Mouse (Mus musculus): ENCODE data around the gene Ubr2.

Gene Ubr2

DNA sequence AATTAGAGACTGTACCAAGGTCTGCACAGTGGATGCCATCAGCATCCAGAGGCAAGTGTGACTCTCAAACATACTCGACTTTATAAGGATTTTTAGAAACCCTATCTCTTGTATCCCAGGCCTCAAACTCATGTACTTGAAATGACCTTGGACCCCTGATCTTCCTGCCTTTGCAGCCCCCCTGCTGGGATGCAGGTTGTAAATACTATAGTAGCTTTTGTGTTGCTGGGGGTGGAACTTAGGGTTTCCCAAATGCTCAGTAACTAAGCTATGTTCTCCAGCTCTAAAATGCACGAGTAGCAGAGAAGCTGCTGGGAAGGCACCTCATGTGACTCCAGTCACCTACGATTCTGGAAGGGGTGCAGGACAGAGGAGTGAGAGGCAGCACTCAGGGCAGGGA lies 83.4 kb downstream of the Ubr2 start:
- DNase-seq (ENCODE audit: extremely low spot score): no peak

DNA sequence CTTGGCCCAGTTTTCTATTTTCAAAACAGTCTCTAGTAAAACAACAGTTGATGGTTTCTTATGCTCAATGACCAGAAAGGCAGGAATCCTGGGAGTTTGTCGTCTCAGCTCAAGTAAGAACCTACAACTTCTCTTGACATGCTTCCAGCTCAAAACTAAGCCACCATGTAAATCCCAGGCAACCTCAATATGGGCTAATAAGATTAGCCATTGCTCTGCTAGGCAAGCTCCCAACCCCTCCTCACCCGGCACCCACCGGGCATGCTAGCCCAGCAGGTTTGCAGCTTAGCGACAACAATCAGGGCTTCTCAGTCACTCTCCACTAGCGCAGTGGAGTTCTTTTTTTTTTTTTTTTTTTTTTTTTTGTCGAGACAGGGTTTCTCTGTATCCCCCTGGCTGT lies 84.2 kb downstream of the Ubr2 start:
- DNase-seq (ENCODE audit: extremely low spot score): no peak

DNA sequence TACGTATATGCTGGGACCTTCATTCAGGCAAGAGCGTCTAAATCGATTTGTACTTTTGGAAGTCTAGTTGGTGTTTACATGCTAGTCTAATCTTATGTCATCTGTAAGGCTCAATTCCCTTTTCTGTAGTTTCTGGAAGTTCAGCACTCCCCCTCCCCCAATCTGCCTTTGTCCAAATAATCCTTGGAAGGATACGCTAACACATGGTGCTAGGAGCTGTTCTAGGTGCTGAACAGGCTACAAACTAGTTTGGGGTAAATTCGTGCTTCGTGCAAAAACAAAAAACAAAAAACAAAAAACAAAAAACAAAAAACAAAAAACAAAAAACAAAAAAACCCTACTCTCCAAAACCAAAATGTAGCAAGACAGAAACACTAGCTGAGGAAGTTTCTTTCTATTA lies 89.5 kb downstream of the Ubr2 start:
- peak; percentile 36 for DNase-seq (ENCODE audit: extremely low spot score)

DNA sequence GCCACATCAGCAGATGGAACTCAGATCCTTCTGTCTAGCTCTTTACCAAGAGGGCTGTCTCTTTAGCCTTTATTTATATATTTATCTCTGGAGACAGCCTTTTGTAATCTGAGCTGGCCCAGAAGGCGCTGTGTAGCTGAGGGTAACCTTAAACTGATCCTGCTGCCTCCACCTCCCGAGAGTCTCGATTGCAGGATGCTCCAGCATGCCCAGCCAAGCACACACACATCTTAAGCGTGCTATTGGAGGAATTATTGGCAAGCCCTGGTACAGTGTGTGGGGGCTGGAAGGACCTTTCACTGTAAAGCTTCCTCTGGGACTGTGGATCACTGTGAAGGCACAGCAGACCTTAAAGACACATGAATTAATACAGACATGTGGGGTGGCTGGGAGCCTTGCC lies 91.4 kb downstream of the Ubr2 start:
- no peak for DNase-seq (ENCODE audit: extremely low spot score)

DNA sequence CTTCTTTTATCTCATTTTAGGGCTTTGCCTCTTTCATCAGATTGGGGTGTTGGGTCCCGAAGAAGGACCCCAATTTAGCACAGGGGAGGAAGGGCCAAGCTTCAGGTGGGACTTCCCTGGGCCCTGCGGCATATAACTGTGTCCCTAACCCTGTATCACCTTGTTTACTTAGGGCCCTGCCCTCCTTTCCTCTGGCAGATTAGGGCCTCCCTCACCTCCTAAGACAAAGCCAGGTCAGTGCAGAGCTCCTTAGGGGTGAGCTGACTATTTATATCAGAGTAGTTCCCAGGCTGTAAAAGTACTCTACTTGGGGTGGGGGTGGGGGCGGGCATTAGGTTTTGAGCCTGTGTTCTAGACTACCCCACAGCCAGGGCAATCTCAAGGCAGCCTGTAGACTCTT lies 95.2 kb downstream of the Ubr2 start:
- DNase-seq (ENCODE audit: extremely low spot score): no peak

DNA sequence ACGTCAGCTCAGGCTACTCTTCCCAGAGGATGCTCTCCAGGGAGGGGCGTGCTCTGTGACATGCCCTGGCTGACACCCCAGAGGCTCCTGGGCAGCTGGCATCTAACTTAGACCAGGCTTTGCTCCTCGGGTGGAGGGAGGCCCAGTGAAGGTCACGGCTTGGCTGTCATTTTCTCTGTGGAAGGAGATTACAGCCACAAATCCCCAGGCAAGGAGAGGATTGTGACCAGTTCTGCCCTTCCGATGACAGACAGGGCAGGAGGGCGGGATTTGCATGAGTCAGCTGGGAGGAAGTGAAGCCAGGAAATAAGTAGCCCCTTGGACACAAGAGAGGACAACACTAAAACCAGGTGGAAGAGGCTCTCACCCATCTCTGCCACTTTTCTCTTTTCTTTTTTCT lies 98.0 kb downstream of the Ubr2 start:
- DNase-seq (ENCODE audit: extremely low spot score): no peak

DNA sequence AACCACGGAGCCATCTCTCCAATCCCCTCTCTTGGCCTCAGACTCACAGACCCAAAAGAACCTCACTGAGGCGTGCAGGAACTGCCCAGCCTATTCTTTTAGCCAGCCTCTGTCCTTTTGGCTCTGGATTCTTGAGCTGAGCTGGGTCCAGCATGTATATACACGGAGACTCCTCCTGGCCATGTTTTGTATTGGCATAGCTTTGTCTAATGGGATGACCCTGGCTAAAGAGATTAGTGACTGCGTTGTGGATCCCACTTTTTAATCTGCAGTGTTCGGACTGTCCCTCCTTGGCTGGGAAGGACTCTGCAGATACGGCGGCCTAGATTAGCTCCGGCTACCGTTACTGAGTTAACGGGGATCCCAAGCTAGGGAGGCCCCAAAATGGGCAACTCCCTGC lies 100.2 kb downstream of the Ubr2 start, which contains the start of gene Prph2:
Gene Prph2 (plus strand): TSS at position 274 of the 400 bp plus-strand sequence.
- DNase-seq (ENCODE audit: extremely low spot score): no peak

DNA sequence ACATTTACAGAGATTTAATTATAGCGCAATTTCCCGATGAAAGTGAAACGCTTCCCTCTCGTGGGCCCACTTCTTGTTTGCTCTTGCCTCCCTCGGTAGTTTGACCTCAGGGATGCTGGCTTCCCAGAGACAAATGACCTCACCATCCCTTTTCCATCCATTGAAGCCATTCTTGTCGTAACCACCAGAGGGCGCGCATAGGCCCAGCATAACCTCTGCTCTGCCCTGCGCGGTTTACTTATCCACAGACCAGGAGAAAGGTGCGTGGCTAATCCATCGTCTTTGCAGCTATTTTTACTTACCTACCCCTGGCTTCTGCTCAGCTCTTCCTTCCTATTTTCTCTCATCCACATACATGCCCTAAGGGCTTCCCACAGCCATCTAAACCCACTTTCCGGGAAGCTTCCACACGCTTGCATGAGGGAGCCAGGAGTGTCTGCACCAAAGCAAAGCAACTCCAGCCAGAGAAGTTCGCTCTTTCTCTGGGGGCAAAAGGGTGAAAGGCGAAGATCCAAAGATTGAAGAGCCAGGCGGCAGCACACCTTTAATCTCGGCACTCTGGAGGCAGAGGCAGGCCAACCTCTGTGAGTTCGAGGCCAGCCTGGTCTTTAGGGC lies 106.4 kb downstream of the Ubr2 start:
- peak; percentile 85 for DNase-seq (ENCODE audit: extremely low spot score)

DNA sequence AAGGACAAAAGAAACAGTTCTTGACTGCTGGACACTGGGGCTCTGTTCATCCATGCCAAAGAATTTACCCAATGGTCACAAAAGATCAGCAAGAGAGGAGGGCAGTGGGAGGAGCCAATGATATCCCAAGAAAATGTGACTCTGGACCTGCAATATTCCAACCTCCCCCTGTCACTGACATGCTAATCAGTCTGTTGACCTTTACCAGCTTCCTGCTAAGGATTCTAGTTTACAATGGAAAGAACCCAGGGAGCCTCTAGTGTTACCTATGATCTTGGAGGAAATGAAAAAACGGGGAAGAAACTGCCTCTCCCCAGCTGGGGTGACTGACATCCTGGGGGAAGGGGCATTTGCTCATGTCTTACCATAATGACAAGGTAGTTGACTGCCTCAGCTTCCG lies 109.4 kb downstream of the Ubr2 start:
- no peak for DNase-seq (ENCODE audit: extremely low spot score)

DNA sequence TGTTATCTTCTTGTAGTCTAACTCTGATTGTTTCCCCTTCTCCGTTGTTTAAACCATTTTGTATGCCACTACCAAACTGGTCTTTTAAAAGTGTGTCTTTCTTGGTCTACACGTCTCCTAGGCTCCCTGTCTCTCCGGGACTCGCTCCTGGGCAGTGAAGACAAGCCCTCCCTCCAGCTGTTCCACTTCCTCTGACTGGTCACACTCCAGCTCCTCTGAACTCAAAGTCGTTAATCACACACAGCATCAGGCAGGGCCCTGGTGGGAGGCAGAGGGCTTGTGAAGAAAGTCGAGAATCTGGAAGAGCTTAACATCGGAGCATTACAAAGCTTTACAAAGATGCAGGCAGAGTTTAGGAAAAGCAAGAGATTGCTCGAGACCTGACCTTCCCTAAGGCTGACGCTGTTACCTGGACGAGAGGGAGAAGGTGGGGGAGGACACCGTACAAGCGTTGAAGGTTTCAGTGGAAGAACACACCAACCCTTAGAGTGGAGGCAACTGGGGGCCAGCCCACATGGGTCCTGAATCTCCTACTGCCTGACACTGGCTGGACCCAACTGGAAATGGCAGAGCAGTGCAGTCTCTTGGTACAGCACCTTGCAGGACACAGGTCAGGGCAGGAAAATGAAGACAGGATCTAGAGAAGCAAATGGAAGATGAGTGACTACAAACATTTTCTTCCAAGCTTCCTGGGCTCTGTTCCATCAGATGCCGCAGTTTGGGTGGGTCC lies 113.0 kb downstream of the Ubr2 start:
- DNase-seq (ENCODE audit: extremely low spot score): no peak

DNA sequence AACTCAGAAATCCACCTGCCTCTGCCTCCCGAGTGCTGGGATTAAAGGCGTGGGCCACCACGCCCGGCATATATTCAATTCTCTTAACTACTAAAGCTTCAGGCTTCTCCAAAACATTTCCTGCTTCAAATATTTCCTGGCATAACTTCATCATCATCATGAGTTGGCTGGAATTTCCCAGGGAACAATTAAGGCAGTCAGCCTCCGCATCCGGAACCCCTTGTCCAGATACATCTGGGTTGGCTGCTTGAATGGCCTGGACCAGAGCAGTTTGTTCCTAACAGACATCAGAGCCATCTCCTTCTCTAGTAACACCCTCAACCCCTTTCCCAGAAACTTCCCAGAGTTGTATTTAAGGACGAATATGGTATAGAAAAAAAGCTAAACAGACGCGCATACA lies 114.9 kb downstream of the Ubr2 start:
- no peak for DNase-seq (ENCODE audit: extremely low spot score)

DNA sequence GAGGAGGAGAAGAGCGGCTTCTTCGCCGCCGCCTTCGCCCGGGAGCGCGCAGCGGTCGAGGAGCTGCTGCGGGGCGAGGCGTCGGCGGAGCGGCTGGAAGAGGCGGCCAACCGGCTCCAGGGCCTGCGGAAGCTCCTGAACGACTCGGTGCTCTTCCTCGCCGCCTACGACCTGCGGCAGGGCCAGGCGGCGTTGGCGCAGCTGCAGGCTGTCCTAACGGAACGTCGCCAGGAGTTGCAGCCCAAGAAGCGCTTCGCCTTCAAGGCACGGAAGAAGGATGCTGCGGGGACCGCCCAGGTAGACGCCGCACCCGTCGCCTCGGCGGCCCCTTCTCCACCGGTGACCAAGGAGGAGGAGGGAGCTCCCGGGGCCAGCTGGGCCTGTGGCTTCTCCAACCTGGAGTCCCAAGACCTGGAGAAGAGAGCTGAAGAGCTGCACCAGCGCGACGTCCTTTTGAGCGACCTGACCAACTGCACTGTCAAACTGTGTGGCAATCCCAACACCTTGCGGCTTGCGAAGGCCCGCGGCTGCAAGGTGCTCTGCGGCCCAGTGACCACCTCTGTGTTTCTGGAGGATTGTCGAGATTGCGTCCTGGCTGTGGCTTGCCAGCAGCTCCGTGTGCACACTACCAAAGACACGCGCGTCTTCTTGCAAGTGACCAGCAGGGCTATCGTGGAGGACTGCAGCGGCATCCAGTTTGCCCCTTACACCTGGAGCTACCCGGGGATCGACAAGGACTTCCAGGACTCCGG lies 119.3 kb downstream of the Ubr2 start:
- no peak for DNase-seq (ENCODE audit: extremely low spot score)

DNA sequence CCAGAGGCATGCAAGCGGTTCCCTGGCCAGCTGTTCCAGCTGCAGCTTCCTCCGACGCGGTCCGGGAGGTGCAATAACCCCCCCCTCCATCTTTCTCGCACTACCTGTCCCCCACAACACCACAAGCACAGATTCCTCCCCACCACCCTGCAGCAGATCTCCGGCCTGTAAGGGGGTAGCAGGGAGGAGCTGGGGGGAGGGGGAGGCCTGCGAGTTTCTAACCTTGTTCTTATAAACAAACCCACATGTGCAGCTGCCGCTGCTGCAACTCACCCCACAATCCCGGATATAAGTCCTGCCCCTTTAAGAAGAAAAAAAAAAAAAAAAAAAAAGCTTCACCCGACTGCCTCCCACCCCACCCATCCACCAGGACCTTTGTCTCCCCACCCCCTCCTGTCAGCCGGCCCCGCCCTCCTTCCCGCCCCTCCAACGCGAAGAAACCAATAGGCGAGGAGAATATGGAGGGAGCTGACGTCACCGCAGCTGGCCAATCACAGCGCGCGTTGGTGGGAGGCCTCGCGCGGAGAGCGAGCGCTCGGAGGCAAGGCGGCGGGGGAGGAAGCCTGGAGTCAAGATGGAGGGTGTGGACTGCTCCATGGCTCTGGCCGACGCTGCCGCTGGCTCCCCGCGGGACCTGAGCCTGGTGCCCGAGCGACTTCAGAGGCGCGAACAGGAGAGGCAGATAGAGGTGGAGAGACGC lies 120.1 kb downstream of the Ubr2 start, which contains the start of gene Tbcc:
Gene Tbcc (plus strand): TSS at position 569 of the 700 bp plus-strand sequence.
- DNase-seq (ENCODE audit: extremely low spot score): peak; percentile 98

DNA sequence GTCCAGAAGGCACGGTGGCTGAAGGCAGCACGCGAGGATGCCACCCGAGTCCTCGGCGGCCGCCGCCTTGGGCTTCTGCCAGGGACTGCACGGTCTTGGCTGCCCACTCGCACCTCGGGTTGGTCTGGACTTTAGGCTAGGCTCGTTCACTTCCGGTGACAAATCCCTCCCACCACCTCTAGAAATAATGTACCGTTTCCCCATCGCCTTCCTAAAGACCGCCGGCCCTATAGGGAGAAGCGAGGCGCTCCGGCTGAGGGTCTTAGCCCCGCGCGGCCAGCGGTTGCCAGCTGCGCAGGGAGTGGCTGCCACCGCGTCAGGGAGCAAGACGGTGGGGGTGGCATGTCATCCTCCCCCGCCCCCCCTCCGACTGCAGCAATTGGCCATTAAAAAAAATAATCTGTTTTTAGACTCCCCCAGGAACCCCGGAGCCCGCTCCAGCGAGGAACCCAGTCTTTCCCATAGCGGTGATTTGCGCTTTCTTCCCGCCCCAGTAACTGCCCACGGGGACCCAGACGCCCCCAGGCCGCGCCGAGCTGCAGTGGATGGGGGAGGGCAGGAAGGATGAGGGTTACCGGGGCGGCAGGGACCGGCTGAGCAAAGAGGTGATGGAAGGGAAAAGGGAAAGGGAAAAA lies 120.8 kb downstream of the Ubr2 start:
- peak; percentile 79 for DNase-seq (ENCODE audit: extremely low spot score)

DNA sequence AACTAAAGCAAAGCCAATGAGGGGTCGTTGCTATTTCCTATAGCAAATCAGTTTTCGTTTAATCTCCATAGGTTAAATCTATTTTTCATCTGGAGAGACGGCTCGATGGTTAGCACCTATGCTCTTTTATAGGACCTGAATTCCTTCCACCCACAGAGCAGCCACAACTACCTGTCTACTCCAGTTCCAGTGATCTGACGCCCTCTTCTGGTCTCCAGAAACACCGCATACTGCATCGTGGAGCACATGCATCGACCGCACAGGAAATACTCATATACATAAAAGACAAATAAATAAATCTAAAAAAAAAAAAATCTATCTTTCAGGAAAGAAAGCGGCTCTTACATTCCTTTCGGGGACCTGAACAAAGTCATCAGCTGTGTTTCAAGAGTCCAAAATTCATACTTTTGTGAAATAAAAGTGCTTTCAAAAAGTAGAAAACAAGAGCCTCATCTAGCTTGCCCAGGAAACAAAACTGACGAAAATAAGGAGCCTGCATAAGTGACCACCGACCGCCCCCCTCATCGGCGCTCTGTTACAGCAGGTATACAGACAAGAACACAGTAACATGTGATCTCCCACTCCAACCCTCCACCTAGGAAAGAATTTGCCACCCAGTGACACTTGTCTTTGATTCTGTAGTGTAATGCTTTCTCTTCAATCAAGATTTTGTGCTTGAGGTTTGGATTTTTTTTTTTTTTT lies 121.7 kb downstream of the Ubr2 start:
- DNase-seq (ENCODE audit: extremely low spot score): no peak

DNA sequence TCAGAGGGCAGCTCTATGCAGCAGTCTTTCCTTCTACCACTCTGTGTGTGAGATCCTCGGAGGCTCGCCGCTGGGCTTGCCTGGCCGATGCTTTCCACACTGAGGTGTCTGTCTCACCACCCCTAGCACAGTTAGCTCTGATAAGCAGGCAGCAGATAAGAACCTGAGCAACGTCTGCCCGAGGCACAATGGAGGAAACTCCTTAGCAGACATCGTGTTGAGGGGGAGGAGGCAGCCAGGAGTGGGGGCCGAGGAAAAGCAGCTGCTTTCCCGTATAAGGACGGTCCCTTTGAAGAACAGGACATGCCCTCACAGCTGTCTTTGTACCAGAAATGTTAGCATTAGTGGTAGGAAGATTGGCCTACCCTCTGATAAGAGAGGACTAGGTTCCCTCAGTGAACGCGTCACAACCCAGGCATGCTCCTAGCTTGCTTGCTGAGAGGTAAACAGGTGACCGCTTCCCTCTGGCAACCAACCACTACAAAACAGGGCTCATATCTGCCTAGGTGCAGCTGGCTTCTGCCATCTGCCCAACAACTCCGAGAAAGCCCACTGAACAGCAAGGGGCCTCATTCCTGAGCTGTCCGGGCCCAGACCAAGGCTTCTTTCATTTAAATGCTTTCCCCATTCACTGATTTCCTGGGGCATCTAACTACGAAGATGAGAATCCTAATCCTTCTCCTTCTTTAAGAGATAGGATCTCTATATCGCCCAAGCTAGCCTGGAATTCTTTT lies 124.3 kb downstream of the Ubr2 start:
- DNase-seq (ENCODE audit: extremely low spot score): no peak

DNA sequence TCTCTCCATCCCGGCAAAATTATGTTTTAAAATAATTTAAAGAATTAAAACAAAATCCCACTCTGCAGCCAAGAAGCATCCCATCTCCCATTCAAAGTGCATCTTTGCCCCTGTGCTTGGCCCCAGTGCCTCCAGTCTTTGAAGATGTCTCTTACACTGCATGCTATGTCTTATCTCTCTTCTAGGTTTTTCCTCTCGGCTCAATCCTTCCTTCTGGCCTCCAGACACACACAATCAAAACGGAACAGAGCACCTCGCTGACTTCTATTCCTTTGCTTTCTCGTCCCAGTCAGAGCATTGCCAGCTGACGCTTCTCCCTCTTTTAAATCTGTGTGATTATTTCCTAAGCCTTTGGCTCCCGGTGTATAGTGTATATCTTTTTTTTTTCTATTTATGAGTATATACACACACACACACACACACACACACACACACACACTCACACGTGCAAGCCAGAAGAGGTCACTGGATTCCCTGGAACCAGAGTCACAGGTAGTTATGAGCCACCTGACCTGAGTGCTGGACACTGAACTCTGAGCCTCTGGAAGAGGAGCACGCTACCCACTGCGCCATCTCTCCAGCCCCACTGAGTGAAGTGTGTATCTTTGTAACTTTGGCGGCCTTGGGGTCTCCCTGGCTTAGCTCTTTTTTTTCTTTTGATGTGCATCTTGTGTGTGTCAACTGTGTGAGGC lies 125.0 kb downstream of the Ubr2 start:
- DNase-seq (ENCODE audit: extremely low spot score): no peak

DNA sequence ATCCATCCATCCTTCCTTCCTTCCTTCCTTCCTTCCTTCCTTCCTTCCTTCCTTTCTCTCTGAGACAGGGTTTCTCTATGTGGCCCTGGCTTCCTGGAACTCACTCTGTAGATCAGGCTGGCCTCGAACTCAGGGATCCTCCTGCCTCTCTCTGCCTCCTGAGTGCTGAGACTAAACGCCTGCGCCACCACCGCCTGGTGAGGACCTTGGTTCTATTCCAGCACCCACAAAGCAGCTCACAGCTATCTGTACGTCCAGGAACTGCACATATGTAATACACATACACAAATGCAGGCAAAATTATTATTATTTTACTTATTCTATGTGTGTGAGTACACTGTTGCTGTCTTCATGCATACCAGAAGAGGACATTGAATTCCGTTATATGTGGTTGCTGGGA lies 125.6 kb downstream of the Ubr2 start:
- no peak for DNase-seq (ENCODE audit: extremely low spot score)

DNA sequence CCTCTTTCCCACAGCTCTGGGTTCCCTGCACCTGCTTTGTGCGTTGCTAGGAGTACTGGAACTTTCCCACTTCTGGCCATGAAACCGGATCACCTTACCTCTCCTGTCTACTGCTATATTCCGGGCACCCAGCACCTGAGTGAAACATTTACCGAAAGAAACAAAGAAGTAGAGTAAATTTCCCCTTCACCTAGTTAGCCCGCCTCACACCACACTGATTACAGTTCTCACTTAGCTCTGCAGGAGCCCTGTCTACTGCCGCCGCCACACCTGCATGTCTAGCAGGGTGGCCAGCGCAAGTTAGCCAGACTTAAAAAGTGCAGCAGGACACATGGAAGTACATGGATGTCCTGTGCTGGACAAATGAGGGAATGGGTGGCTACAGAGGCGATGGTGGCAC lies 127.2 kb downstream of the Ubr2 start:
- DNase-seq (ENCODE audit: extremely low spot score): no peak

DNA sequence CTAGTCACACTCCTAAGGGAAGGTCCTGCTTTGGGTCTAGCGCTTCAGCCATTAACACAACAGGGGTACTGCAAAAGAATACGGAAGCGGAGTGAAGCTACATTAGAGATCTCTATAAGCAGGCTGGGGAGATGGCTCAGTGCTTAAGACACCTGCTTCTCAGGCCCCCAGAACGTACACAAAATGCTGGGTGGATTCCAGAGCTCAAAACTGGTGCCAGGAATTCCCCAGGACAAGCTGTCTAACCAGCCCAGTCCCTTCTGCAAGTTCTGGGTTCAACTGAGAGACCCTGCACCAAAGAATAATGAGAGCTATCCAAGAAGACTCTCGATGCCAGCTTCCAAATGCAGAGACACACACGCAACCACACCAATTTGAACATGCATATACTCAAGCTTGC lies 128.6 kb downstream of the Ubr2 start:
- DNase-seq (ENCODE audit: extremely low spot score): no peak
